In genomic region chr4:147878537-147878936, GRCm38 (mm10) we compare ENCODE assay signal across 33 mouse cellular contexts.
"Had no signal": no experiment of that assay in that cellular context is flagged by ENCODE, and none has a peak within 500 bp of the region (broad histone marks: within the 10 kb centered on the region; RNA-seq: fewer than 3 reads in every experiment).

No protein-coding gene starts in this region.

- DNase-seq: heart, postnatal 14 days; heart, postnatal 36 days; heart, postnatal 4 days; kidney, adult 11 months; kidney, adult 18-20 months; kidney, adult 2 months; kidney, adult 8-10 months; kidney, adult 9 months; kidney, postnatal 10 days; kidney, postnatal 14 days; kidney, postnatal 25 days; kidney, postnatal 36 days; kidney, postnatal 4 days; layer of hippocampus, adult 9-11 months; layer of hippocampus, postnatal 36 days had no signal

- H3K9ac ChIP-seq: heart, embryonic 12.5 days; heart, embryonic 13.5 days; heart, embryonic 15.5 days; hindbrain, embryonic 12.5 days; hindbrain, embryonic 13.5 days; hindbrain, embryonic 14.5 days; hindbrain, embryonic 15.5 days; intestine, embryonic 15.5 days; kidney, embryonic 15.5 days had no signal

- H3K4me3 ChIP-seq: heart, embryonic 10.5 days; heart, embryonic 12.5 days; heart, embryonic 13.5 days; heart, embryonic 15.5 days; hindbrain, embryonic 10.5 days; hindbrain, embryonic 12.5 days; hindbrain, embryonic 13.5 days; hindbrain, embryonic 15.5 days; intestine, embryonic 15.5 days; kidney, embryonic 15.5 days; layer of hippocampus, adult 2 months had no signal

- H3K27me3 ChIP-seq: heart, embryonic 12.5 days; heart, embryonic 13.5 days; heart, embryonic 15.5 days; hindbrain, embryonic 12.5 days; hindbrain, embryonic 13.5 days; hindbrain, embryonic 15.5 days; intestine, embryonic 15.5 days; kidney, embryonic 15.5 days had no signal

- H3K4me1 ChIP-seq: hindbrain, embryonic 12.5 days; hindbrain, embryonic 13.5 days; hindbrain, embryonic 15.5 days; intestine, embryonic 15.5 days; kidney, embryonic 15.5 days had no signal

- H3K27ac ChIP-seq: heart, embryonic 10.5 days; heart, embryonic 13.5 days; heart, embryonic 15.5 days; hindbrain, embryonic 10.5 days; hindbrain, embryonic 12.5 days; hindbrain, embryonic 13.5 days; hindbrain, embryonic 14.5 days; hindbrain, embryonic 15.5 days; hindbrain, postnatal 0 days; intestine, embryonic 15.5 days; kidney, embryonic 15.5 days; kidney, postnatal 0 days; layer of hippocampus, adult 2 months had no signal

- ATAC-seq: hindbrain, embryonic 16.5 days; hindbrain, postnatal 0 days; inflammation-experienced regulatory T-cells, adult 6 months; intestine, postnatal 0 days had no signal

- H3K4me2 ChIP-seq: heart, embryonic 11.5 days; heart, embryonic 12.5 days; heart, embryonic 13.5 days; heart, embryonic 15.5 days; hindbrain, embryonic 12.5 days; hindbrain, embryonic 13.5 days; hindbrain, embryonic 14.5 days; hindbrain, embryonic 15.5 days; intestine, embryonic 15.5 days; kidney, embryonic 15.5 days had no signal

- H3K9me3 ChIP-seq: heart, embryonic 10.5 days; heart, embryonic 12.5 days; heart, embryonic 13.5 days; heart, embryonic 15.5 days; hindbrain, embryonic 10.5 days; hindbrain, embryonic 12.5 days; hindbrain, embryonic 13.5 days; hindbrain, embryonic 15.5 days; intestine, embryonic 15.5 days; kidney, embryonic 15.5 days had no signal
